Mouse (Mus musculus) embryo, embryonic 9.5 days (tissue): ENCODE measurements around the gene Mtor.
A peak's percentile ranks its signal among the peaks of the same experiment; 100 is the strongest.

Experiments
- DNase-seq: peaks from one replicate; pipeline ENCODE4 v3.0.0-alpha.2; 2017; ENCODE audit errors: extremely low spot score

Mtor gene

GRCm38 (mm10) chr4:148442598-148442997 lies 5.8 kb upstream of the Mtor start:
- DNase-seq, result no peak

GRCm38 (mm10) chr4:148444250-148444967 lies 4.0 kb upstream of the Mtor start, which contains the start of gene Ubiad1:
Gene Ubiad1, minus strand, starts transcription at chr4:148444771.
- peak; percentile 92 for DNase-seq

- DNase-seq, result no peak
Observed at GRCm38 (mm10) chr4:148448853-148449245, 438 bp downstream of the Mtor start.

GRCm38 (mm10) chr4:148453707-148454106 lies 5.3 kb downstream of the Mtor start:
- no peak for DNase-seq

- no peak for DNase-seq
Observed at GRCm38 (mm10) chr4:148455477-148456025, 7.1 kb downstream of the Mtor start.

GRCm38 (mm10) chr4:148460656-148461284 lies 12.4 kb downstream of the Mtor start:
- no peak for DNase-seq

GRCm38 (mm10) chr4:148461772-148462171 lies 13.4 kb downstream of the Mtor start:
- DNase-seq, result no peak

GRCm38 (mm10) chr4:148462717-148463116 lies 14.3 kb downstream of the Mtor start:
- DNase-seq, result no peak

- no peak for DNase-seq
Observed at GRCm38 (mm10) chr4:148463208-148463960, 15.0 kb downstream of the Mtor start.

- no peak for DNase-seq
Observed at GRCm38 (mm10) chr4:148464301-148464700, 15.9 kb downstream of the Mtor start.

GRCm38 (mm10) chr4:148464869-148465268 lies 16.5 kb downstream of the Mtor start:
- no peak for DNase-seq

GRCm38 (mm10) chr4:148466511-148467079 lies 18.2 kb downstream of the Mtor start:
- DNase-seq, result no peak

- no peak for DNase-seq
Observed at GRCm38 (mm10) chr4:148468396-148468795, 20.0 kb downstream of the Mtor start.

- no peak for DNase-seq
Observed at GRCm38 (mm10) chr4:148469487-148470252, 21.3 kb downstream of the Mtor start.

- peak; percentile 21 for DNase-seq
Observed at GRCm38 (mm10) chr4:148471363-148471806, 23.0 kb downstream of the Mtor start.

- no peak for DNase-seq
Observed at GRCm38 (mm10) chr4:148472436-148473174, 24.2 kb downstream of the Mtor start.

GRCm38 (mm10) chr4:148473496-148473895 lies 25.1 kb downstream of the Mtor start:
- DNase-seq, result no peak

- no peak for DNase-seq
Observed at GRCm38 (mm10) chr4:148480245-148480644, 31.8 kb downstream of the Mtor start.

- no peak for DNase-seq
Observed at GRCm38 (mm10) chr4:148481557-148482168, 33.3 kb downstream of the Mtor start.

GRCm38 (mm10) chr4:148484511-148484910 lies 36.1 kb downstream of the Mtor start:
- no peak for DNase-seq
